Mouse (Mus musculus): ENCODE measurements around the gene Shc4.

The Shc4 gene

GRCm38 (mm10) chr2:125684559-125685440 is 39.1 kb downstream of the Shc4 start:
- DNase-seq = no peak

GRCm38 (mm10) chr2:125683895-125684294 is 40.1 kb downstream of the Shc4 start:
- no peak for DNase-seq

GRCm38 (mm10) chr2:125681811-125682210 is 42.1 kb downstream of the Shc4 start:
- DNase-seq = no peak

DNA sequence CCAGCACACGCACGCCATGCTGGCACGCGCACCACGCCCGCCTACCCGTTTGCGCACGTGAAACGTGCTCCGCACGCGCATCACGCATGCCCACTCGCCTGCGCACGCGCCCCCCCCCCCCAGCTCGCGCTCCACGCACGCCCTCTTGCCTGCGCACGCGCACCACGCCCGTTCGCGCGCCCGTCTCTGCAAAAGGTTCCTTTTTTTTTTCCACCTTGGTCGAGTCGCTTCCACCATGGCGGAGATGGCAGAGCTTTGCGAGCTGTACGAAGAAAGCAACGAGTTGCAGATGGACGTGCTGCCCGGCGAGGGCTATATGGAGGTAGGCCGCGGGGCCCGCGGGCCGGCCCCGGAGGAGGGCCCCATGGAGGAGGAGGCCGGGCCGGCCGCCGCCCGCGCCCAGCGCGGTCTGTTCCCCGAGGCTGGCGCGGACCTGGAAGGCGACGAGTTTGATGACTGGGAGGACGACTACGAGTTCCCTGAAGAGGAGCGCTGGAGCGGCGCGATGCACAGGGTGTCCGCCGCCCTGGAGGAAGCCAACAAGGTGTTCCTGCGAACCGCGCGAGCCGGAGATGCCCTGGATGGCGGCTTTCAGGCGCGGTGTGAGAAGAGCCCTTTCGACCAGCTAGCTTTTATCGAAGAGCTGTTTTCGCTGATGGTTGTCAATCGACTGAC is 50.9 kb downstream of the Shc4 start, which contains the start of gene Eid1:
TSS of gene Eid1 (plus strand) at position 139 of the 675 bp plus-strand sequence.
- peak; percentile 90 for DNase-seq

DNA sequence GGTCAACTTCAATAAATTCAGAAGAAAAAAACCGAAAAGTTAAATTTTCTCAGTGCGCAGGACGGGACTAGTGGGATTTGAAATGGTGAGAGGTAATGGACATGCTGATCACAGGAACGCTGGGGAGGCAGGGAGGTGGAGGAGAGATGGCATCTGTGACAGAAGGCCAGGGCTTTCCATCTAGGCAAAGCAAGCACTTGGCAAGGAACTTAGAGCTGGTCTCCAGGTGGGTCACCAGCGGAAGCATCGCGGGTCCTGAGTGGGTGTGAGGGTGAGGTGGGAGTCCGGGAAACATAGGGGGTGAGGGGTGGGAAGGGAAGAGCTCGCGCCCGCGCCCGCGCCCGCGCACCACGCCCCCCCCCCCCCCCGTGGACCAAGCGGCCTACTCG is 51.4 kb downstream of the Shc4 start:
- no peak for DNase-seq

GRCm38 (mm10) chr2:125670846-125671245 is 53.1 kb downstream of the Shc4 start:
- DNase-seq = no peak

- no peak for DNase-seq
Measured at GRCm38 (mm10) chr2:125667721-125668120, 56.2 kb downstream of the Shc4 start.

DNA sequence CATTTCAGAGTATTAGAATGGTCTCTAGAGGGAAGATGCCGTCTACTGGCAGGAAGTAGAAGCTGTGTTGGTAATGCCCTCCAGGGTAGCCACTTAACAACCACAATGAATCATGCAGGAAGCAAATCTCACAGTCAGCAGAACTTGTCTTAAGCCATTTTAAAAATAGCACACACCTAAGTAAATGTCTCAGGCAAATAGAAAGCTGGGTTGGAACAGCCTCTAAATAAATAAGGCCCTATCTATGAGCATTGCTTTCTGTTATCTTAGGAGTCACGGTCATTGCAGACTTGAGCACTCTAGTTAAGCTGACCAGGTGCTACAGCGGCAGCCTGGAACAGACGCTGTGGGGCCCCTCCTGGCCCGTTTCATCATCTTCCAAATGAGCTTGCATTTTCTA is 56.8 kb downstream of the Shc4 start:
- DNase-seq = no peak

DNA sequence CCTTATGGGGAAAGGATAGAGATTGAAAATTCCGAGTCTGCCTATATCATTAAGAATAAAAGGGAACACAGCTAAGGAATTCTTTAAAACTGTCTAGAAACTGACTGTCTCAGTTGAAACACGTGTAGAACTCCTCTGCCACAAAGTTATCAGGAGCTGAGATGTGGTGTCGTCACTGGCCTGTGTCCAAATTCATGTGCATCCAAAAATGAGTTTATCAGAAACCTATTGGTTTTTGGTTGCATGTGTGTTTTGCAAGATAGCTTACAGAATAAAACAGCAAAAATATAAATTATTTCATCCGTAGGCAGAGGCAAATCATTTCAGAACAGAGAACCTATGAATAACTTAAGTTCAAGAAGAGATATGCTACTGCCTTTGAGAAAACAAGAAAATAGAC is 57.3 kb downstream of the Shc4 start:
- DNase-seq = no peak

DNA sequence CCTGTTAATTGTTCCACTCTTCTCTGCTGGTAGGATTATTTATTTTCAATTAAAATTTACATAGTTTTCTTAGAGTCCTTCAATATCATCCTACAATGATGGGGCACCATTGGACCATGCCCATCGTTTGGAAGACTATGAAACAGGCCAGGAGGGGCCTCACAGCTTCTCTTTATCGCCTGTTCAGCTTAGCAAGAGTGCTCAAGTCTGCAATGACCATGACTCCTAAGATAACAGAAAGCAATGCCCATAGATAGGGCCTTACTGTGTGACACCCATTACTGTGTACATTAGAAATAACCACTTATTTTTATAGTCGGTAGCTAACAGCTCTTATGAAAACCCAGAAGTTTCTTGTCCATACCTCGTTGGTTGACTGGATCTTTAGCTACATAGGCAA is 58.0 kb downstream of the Shc4 start:
- DNase-seq = no peak

DNA sequence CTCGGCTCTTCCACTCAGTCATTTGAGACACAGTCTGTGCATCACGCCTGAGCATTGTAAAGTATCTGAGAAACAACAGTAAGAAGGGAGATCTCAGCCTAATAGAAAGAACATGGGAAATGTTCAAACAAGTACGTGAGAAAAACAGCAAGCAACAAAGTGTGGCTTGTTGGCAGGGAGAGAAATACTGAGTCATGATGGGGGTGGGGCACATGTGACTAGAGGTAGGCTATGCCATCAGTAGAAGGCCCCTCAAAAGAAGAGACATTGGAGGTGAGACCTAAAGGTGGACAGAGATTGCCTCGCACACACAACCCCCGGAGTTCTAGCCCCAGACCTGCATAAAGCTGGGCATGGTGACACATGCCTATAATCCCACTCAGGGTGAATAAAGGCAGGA is 58.7 kb downstream of the Shc4 start:
- no peak for DNase-seq

DNA sequence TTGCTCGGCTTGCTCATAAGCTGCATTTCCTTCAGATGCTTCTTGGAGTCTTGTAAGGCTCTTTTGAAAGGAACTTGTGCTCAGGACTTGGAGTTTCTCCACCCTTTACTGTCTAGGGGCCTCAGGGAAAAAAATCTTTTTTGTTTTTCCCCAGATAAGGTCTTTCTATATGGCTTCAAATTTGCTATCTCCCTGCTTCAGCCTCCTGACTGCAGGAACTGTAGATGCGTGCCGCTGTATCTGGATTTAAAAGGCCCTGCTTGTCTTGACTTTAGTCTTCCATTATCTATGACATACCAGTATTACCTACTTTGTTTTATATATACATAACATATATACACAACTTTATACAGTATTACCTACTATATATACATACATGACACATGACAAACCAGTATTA is 61.4 kb downstream of the Shc4 start:
- no peak for DNase-seq

DNA sequence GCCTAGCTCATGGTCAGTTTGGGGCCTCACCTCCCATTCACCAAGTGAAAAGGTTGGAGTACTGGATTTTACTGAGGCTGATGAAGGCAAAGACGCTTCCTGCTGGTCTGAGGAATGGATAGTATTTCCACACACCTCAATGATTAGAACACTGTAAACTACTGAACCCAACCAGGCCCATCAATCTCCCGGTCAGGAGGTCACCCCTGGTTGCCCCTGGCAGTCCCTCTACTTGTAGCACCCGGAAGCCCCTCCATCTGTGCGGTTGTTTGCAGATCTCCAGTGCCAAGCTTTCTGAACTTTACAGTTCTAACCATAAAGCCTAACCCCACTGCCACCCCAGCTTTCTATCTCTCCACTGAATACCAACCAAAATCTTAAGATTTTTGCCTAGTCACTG is 62.8 kb downstream of the Shc4 start:
- no peak for DNase-seq

DNA sequence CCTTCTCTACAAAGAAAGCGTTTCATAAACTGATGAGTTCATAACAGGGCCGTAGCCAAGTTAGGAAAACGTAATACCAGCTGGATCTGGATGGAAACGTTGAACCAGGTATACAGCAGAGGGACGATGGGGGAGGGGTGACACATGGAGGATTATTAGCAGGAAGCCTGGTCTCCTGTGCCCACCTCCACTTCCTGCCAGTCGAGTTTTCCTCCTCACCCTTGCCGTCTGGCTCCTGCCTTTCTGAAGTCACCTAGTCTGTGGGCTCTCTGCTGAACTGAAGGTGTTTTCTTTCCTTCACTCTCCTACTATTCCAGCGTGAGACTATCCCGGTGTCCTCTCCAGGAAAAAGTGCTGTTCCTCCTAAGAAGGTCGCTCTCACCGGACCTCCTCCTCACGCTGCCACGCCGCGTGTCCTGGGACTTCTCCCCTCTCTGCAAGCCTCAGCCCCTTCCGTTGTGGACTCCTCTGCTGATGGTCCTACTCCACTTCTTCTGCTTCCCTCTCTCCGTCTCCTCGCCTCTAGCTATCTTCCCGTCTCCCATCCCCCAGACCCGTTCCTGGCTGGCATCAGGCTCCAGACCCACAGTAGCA is 63.3 kb downstream of the Shc4 start:
- DNase-seq = peak; percentile 32

GRCm38 (mm10) chr2:125659823-125660536 is 64.0 kb downstream of the Shc4 start:
- DNase-seq = peak; percentile 76

DNA sequence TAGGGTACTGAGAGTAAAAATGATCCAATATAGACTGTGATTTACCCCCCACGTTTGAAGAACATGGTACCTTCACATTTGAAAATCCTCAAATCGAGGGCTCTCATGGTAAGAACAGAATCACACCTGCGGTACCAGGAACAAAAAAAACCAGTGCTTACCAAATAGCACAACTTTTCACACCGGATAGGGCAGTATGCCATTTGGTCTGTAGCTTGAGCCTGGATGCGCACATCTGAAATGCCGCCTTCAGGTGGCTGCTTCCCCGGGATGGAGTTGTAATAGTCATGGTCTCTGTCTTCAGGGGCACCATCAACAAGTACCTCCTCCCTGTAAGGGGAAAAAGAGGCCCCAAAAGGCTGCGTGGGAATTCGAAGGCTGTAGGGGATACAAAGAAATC is 68.6 kb downstream of the Shc4 start:
- no peak for DNase-seq

GRCm38 (mm10) chr2:125653286-125653685 is 70.7 kb downstream of the Shc4 start:
- no peak for DNase-seq

- DNase-seq = peak; percentile 24
Measured at GRCm38 (mm10) chr2:125651563-125651962, 72.4 kb downstream of the Shc4 start.

- DNase-seq = peak; percentile 15
Measured at GRCm38 (mm10) chr2:125650742-125651352, 73.1 kb downstream of the Shc4 start.

DNA sequence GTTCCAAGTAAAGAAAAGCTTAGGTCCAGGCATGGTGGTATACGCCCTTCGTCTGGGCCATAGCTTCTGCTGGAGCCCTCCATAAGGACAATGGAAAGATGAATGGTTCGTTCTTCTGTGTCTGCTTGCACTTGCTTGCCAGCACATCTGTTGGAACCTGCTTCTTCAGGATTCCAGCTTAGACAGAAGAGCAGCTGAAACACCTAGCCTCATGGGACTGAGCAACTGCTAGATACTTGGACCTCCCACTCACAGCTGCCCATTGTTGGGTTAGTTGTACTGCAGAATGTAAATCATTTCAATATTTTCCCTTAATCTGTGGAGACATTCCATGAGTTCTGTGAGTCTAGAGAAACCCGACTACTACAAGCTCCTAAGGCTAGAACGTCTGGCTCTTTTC is 73.9 kb downstream of the Shc4 start:
- no peak for DNase-seq

DNA sequence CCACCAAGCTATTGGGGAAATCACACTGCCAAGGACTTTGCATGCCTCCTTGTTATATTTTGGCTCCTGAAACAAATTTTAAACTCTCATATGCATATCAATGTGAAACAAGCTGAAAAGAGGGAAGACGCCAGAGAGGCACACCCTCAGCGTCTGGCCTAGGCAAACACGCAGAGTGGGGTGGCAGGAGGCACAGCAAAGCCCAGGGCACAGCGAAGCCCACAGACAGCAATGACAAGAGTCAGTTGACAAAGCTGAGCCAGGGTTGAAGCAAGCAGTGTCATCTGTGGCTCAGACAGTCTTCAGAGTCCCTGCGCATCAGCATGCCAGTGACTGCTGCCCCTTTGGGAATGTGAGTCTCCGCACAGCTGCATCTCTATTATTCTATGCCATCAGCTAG is 79.0 kb downstream of the Shc4 start:
- DNase-seq = no peak

GRCm38 (mm10) chr2:125637331-125637730 is 86.6 kb downstream of the Shc4 start:
- DNase-seq = no peak

GRCm38 (mm10) chr2:125630010-125630409 is 93.9 kb downstream of the Shc4 start:
- DNase-seq = no peak

Measured in kidney, postnatal 14 days (tissue).